Mouse (Mus musculus): ENCODE measurements around the gene Rlf.
"Not testable (repeated sequence)": the region's sequence is repeated elsewhere in the genome, so short reads cannot be mapped to it uniquely, and the experiment has no call there.

The Rlf gene

DNA sequence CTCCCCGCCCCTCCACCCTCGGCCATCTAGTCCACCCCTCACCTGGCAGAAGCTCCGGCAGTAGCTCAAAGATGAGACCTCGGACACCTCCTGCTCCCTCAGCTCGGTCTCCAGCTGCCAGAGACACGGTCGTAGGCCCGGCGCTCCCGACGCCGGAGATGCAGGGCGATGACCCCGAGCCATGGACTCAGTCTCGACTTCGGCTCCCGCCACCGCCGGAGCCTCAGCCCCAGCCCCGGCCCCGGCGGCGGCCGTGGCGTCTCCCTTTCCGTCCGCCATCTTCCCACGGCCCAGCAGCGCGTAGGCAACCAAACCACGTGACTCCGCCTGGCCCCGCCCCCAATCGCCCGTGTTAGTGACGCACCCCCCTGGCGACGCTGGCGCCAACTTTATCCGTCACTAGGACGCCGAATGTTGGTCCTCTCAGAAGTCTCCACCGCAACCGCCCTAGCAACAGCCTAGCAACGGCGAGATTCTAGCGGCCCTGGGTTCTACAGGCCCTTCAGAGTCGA is at the start of gene Rlf:
Gene Rlf (minus strand): TSS at position 292 of the 512 bp plus-strand sequence.
- peak; percentile 93 to 95 for DNase-seq

DNA sequence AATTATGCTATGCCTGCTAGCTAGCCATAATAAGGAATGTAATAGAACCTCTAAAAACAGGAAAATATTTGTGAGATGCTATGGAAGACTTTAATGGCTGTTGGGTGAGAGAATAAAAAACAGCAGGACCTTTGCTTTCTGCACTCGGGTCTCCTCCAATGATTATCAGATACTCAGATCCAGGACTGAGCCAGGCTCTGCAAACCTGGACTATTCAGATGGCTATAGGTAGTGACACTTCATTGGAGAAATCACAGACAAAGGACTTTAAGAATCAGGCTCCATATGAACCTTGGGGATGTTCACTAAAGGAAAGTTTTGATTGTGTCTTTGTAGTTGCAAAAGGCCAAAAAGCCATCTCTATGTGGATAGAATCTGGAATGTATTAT is 26.7 kb upstream of the Rlf start:
- DNase-seq: no peak

DNA sequence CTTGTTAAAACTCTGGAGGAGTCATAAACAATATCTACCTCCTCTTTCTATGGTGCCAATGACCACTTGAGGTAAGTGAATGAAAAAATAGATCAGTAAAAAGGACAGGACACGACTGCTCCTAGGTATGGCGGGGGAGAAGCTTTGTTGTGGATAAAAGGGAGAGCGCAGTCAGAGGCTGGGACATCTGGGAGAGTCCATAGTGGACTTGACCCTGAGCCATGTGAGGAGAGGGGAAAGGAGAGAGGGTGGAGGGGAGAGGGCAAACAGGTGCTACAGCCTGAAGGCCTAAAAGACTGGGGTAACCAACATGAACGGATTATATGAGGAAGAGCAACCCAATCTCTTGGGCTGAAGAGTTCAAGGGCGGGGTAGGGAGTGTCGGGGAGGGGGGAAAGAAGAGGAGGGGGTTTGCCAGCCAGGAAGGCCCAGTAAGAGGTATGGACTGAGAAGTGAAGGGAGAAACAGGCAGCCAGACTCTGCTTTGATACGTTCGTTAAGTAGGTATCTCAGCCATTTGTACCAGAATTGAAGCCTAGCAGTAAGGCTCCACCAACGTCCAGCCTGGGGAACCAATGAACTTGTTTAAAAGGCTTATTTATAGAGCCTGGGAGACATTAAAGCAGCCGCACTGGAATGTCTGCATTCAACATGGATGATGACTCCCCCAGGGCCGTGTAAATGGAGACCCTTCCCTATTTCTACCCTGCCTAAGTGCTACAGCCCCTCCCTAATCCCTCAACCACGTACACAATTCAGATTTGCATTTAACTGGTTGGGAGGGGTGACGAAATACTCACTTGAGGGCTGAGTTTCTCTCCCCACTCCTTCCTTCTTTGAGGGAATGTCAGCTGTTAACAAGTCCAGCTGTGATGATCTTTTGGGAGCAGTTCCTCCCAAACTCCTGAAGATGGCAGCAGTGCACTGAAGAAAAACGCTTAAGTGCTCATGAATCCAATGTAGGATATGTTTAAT is 26.0 kb upstream of the Rlf start:
- no peak for DNase-seq

DNA sequence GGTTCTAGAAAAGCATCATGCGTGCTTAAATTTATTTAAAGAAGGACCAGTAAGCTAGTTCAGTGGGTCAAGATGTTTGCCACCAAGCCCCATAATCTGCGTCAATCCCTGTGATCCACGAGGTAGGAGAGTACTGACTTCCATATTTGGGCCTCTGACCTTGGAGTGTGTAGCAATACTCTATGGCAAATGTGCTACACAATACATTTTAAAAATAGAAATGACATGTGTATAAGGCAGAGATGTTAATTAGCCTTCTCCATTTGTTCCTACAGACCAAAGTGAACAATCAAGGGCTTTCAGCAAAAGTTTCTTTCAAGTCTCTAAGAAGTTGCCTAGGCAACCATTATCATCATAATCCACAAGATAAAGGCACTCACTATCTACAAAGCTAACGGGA is 25.0 kb upstream of the Rlf start:
- DNase-seq: no peak

DNA sequence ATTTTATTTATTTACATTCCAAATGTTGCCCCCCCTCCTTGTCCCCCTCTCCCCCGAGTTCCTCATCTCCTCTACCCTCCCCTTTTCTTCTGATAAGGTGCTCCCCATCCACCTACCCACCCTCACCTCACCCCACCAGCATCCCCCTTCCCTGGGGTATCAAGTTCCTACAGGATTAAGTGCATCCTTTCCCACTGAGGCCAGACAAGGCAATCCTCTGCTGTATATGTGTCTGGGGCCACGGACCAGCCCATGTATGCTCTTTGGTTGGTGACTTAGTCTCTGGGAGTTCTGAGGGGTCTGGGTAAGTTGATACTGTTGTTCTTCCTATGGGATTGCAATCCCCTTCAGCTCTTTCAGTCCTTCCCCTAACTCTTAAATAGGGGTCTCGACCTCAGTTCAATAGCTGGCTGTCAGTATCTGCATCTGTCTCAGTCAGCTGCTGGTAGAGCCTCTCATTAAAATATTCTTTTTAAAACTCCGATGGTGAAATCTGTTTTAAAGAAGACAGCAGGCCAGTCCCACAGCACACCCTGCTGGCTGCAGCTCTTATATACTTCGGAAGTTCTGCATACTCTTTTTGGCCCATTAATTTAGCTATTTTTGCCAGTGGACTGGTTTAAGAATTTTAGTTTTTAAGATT is 17.0 kb upstream of the Rlf start:
- DNase-seq: no peak

DNA sequence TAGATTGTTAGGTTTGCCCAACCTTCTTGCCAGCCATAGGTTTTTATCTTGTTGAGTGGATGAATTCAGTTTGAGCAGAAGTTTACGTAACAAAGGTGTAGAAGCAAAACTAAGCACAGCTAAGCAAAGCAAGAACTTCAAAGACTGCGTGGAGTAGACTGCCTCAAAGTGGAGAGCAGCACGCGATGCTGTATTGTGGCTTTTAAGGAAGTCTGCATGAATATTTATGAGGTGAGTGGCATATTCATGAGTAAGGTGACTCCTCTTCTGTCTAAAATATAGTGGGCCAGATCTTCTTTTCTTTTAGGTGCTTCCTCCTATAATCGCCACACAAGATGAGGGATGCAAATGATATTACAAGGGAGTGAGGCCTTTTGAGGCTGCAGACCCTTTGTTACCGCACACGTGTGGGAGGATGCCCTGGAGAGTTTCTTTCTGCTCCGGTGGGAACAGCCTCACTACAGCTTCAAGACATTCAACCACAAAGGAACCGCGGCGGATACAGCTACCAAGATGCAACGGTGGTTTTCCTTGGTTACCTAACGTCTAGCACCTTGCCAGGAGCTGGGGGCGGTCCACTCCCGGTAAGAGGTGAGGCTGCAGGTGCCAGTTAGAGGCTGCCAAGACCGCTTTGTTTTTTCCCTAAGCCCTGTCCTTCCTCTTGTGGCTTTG is 16.2 kb upstream of the Rlf start:
- DNase-seq: peak; percentile 41 to 57

DNA sequence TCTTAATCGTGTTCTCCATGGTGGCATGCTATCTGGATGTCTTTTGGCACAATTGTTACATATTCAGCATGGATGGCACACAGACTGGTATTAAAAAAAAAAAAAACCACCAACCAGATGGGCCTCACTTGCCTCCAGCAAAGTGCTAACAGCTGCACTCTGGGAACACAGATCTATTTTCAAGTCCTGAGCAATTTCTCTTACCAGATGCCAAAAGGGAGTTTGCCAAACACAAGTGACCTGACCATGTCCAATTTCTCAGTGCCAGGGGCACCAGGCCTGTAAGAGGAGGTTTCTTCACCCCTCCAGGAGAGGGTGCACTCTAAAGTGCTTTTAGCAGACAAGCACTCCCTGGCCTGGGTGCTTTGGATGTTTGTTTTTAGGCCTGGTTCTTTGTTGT is 12.2 kb upstream of the Rlf start:
- DNase-seq: no peak

DNA sequence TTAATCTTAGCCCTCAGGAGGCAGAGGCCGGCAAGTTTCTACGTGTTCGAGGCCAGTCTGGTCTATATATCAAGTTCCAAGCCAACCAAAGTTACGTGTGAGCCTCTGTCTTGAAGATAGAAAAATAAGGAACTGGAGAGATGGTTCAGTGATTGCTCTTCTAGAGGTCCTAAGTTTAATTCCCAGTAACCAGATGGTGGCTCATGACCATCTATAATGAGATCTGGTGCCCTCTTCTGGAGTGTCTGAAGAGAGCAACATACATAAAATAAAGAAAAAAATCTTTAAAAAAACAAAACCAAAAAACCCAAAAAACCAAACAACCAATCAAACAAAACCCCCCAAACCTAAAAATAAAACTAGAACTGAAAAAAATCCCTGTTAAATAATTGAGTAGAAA is 10.3 kb upstream of the Rlf start:
- no peak for DNase-seq

DNA sequence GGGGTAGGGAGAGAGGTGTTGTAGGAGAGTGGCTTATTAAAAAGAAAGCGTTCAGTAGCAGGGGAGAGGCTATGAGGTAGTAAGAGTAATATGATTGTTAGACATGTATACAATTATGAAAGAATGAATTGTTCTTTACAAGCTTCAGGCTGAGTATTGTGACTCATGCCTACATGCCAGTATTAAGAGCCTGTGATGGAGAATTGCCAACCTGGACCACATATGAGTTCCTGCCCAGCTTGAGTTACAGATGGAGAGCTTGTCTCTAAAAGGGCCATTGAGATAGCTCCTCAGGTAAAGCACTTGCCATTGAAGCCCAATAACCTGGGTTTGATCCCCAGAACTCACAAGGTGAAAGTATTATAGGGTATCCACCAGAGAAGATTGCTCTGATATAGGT is 8.3 kb upstream of the Rlf start:
- DNase-seq: no peak

DNA sequence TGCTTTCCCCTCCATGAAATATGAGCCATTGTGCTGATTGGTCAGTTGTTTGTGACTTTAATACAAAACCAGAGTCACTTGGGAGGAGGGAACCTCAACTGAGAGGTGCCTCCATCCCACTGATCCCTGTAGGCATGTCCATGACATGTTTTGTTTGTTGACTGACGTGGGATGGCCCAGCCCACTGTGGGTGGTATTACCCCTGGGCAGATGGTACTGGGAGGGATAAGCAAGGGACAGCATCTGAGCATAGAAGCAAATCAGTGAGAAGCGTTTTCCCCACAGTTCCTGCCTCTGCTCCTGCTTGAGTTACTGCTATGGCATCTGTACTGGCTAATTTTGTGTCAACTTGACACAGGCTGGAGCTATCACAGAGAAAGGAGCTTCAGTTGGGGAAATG is 1.3 kb upstream of the Rlf start:
- DNase-seq: no peak

DNA sequence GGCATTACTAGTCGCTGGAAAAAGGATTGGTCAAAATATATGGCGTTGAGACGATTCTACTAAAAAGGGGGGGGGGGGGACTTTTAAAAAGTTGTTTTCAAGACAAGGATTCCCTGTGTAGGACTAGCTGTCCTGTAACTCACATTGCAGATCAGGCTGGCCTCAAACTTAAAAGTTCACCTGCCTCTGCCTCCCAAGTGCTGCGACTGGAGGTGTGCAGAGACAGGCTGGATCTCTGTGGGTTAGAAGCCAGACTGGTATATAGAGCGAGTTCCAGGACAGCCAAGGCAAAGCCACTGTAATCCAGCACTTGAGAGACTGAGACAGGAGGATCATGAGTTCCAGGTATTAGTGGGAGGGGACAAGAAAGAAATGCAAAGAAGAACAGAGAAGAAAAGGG is 605 bp upstream of the Rlf start:
- no peak for DNase-seq

DNA sequence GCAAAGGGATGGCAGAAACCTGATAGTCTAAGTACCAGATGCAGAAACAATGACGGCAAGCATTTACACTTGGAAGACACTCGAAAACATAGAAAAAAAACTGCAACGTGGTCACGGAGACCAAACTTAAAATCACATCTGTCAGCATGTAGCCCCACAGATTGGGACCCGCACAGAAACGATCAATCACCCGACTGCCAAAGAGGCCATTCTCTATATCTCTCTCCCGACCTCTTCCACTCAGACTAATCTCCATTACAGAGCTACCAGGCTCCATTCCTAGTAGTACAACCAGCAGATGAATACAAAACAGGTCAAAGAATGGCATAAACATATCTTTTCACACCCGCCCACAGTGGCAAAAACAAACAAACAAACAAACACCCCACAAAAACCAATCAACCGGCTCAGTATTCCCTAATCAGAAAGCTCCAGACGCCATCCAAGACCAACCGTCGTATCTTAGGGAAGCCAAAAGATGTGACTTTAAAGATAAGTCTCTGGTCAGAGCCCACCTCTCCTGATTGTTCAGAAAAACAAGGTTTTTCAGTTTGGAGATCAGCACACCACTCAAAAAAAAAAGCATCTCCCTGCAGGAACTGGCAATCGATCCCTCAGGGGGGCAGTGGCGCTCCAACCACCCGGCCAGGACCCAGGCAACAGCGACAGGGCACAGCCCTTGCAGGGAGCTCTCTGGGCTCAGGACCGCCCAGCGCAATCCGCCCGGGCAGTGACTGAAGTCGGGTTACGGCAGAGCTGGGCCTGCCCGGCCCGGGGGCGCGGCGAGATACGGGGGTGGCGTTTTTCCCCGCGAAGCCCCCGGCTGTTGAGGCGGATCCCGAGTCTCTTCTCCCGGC is 720 bp downstream of the Rlf start:
- DNase-seq: peak; percentile 47 to 50

DNA sequence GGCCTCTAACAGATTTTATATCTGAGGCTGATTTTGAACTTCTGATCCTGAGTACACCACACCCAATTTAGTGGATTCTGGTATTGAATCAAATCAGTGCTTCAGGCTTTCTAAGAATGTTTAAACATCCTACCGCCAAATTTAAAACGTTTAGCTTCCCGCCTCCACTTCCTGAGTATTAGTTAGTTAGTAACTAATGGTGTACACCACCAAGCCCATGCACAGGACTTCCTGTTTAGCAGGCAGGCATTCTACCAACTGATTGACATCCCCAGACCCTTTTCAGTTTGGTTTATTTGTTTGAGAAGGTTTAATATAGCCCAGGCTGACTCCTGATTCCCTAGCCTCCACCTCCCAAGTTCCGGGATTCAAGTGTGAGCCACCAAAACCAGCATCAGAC is 6.0 kb downstream of the Rlf start:
- no peak for DNase-seq

DNA sequence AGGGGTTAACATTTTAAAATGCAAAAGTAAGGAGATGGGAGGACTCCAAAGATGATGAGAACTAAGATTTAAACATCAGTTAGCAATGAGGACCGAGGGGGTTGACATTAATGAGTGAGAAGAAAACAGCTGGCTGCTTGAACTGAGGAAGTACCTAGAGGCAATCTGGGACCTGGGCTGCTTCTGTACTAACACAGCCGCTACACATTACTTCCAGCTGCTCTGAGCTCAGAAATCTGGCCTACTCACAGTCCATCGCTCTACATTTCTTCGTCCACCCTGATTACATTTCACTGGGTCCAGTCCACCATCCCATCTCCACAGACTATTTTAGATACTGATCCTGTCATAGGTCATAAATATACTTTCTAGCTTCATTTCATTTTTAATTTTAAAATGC is 17.0 kb downstream of the Rlf start:
- no peak for DNase-seq

DNA sequence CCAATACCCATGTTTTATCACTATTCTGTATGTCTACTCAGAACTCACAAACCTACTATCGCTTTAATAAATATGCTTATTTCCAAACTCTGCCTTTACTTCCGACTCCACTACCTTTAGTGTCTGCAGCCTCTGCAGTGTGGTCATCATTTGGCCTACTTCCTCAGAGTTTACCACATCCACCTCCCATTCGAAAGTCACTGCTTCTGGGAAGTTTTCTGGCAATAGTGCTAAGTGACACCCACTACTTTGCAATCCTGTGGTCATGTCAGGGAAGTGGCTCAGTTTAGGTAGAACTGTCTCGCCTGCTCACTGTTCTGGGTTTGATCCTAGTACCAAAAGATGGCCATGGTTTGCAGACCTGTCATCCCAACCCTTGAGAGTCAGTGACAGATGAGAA is 17.9 kb downstream of the Rlf start:
- no peak for DNase-seq

DNA sequence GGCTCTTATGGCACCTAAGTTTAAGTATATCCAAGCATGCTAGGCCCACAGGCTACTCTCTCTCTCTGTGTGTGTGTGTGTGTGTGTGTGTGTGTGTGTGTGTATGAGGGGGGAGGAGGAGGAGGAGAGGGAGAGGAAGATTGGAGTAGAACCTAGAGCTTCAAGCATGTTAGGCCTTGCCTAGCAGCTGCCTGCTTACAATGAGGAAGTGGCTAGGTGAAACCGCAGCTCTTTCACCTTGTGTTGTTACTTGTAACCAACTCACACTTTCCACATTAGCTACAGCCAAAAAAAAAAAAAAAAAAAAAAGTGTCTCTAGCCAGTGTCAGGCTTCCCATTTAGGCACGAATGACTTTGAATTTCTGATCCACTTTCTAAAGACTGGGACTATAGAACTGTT is 18.7 kb downstream of the Rlf start:
- DNase-seq: peak; percentile 51 to 77

DNA sequence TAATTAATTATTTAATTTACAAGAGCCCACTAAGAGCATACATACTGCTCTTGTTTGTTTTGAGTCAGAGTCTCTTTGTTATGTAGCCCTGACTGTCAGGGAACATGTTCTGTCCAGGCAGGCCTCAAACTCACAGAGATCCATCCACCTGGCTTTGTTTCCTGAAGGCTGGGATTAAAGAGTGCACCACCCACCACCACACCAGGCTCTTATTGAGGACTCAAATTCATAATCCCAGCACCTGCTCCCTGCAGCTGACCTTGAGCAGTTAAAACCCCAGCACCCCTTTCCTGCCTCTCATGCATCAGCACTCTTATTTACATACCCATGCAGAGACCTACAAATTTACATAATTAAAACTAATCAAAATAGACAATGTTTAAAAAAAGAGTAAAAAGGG is 20.1 kb downstream of the Rlf start:
- no peak for DNase-seq

DNA sequence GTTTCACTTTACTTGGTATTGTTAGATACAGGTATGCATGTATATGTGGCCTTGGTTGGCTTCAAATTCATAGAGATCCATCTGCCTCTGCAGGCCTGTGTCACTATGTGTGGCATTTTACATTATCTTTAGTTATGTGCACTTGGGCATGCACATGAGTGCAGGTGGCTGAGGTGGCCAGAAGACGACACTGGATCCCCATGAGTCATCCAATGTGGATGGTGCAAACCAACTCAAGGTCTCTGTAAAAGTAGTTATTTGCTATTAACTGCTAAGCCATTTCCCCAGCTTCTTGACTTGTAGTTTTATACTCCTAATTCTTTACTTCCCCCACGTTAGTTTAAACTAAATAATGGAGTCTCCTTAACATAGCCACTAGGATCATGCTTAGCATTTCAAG is 22.6 kb downstream of the Rlf start:
- no peak for DNase-seq

DNA sequence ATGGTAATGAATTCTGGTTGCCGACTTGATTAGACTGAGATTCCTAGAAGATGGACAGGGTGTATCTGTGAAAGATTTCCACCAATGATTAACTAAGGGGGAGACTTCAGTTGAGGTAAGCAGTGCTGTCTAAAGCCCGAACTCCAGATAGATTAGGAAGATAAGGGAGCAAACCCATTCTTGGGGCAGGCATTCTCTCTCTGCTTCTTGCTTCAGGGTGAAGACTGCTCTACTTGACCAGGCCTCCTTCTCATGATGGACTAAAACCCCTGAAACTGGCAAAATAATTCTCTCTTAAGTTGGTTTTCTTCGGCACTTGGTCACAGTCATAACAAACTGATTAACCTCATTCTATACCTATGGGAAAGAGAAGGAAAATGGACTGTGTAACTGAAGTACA is 25.5 kb downstream of the Rlf start:
- DNase-seq: no peak

DNA sequence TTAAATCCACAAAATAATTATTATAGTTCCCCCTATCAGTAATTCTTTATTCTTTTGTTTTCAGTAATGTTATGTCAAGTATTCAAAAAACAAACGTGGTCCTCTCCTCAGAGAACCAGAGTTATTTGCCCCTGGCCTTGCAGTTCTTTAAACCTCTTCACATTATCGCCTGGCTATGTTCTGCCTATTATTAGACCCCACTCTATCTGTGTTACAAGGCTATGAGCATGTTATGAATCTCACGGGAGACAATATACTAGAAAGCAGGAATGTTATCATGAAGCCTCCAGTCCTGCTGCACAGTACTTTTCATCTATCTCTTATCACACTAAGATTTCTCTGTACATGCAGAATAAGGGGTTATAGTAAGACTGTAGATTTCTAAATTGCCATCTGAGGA is 35.2 kb downstream of the Rlf start:
- DNase-seq: no peak

DNA sequence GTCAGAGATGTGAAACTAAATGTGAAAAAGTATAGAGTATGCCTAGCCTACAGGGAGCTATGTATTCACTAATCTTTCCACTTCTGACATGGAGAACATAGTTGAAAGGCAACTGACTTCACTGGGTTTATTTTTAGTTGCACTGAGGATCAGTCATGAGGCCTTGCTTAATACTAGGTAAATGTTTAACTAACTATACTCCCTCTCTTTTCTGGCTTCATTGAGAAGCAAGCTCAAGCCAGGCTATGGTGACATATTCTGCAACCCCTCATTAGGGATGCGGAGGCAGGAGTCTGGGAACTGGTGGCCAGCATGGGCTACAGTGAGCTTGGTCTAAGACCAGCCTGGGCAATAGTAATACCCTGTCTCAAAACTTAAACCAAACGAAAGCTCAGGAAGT is 47.2 kb downstream of the Rlf start:
- DNase-seq: no peak

DNA sequence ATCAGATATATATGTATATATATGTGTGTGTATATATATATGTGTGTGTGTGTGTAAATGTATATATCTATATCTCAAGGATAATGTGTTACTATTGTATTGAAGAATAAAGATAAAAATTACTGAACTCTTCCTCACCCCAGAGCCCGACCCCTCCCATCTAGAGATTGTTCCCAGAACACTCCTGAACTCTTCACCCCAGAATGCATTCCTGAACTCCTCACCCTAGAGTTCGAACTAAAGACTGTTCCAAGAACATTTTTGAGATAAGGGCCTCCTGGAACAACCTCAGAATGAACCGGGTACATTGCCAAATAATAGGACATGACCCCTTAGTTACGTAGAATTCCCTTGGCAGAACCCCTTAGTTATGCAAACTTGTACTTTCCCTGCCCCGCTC is 48.2 kb downstream of the Rlf start:
- not testable (repeated sequence) for DNase-seq
